Mouse (Mus musculus) heart, embryonic 11.5 days (tissue): Measurements from ENCODE around the gene Oas1e. TPM values are rescaled to one million over a fixed set of nuclear protein-coding genes. Genes with fewer than 3 reads are reported as not detected.
"Not testable (repeated sequence)": the region's sequence is repeated elsewhere in the genome, so short reads cannot be mapped to it uniquely, and the experiment has no call there.

Source experiments
- ATAC-seq: fragments of 200-750 bp; cut with Nextera tagmentation; replicated peaks from 2 replicates; pipeline ENCODE4 v1.8.0; 2017; ENCODE audit warnings: moderate library complexity; ENCODE audit not compliant: insufficient number of reproducible peaks, low FRiP score, low TSS enrichment
- H3K27ac ChIP-seq: fragments of 300-500 bp; sonication (generic); 2 replicates; pipeline ENCODE4 v1.5.1; 2014; ENCODE audit warnings: mild to moderate bottlenecking, low read depth, low read length
- H3K27me3 ChIP-seq: fragments of 300-500 bp; sonication (generic); 2 replicates; pipeline ENCODE4 v1.6.1; 2014; ENCODE audit warnings: mild to moderate bottlenecking, low read length, mixed read lengths; ENCODE audit not compliant: control insufficient read depth, insufficient read depth
- H3K36me3 ChIP-seq: fragments of 300-500 bp; sonication (generic); 2 replicates; pipeline ENCODE4 v1.6.1; 2014; ENCODE audit warnings: mild to moderate bottlenecking, low read length, moderate library complexity, mixed read lengths; ENCODE audit not compliant: control insufficient read depth, insufficient read depth
- H3K4me1 ChIP-seq: fragments of 300-500 bp; sonication (generic); 2 replicates; pipeline ENCODE4 v1.6.1; 2014; ENCODE audit warnings: low read length; ENCODE audit not compliant: control insufficient read depth, insufficient read depth
- H3K4me2 ChIP-seq: fragments of 300-500 bp; sonication (generic); 2 replicates; pipeline ENCODE4 v1.6.1; 2014; ENCODE audit warnings: mild to moderate bottlenecking, moderate library complexity
- H3K4me3 ChIP-seq: fragments of 300-500 bp; sonication (generic); 2 replicates; pipeline ENCODE4 v1.5.1; 2014; ENCODE audit warnings: low read depth, low read length
- H3K9ac ChIP-seq: fragments of 300-500 bp; sonication (generic); 2 replicates; pipeline ENCODE4 v1.6.1; 2014; ENCODE audit warnings: mild to moderate bottlenecking, low read depth, low read length, moderate library complexity
- H3K9me3 ChIP-seq: fragments of 300-500 bp; sonication (generic); replicated peaks from 2 replicates; pipeline ENCODE4 v1.6.1; 2016; ENCODE audit warnings: low read length; ENCODE audit not compliant: control insufficient read depth
- WGBS: fragments of 180-500 bp; shearing (Covaris S2); extraction: QIAGEN DNeasy Blood & Tissue Kit; methylation state at CpG from one replicate; pipeline ENCODE4 v1.1.7; 2014; ENCODE audit not compliant: insufficient replicate concordance; 5-methylcytosine and 5-hydroxymethylcytosine counted together
- polyA plus RNA-seq: library from polyadenylated mRNA; unstranded; fragments of >200 nt; fragmentation: Nextera tagmentation; extraction: Ambion mirVana; gene quantifications from 2 replicates; pipeline ENCODE4 v1.2.1, GENCODE M21; 2014

The Oas1e gene
- not detected in 2 replicates for polyA plus RNA-seq

DNA sequence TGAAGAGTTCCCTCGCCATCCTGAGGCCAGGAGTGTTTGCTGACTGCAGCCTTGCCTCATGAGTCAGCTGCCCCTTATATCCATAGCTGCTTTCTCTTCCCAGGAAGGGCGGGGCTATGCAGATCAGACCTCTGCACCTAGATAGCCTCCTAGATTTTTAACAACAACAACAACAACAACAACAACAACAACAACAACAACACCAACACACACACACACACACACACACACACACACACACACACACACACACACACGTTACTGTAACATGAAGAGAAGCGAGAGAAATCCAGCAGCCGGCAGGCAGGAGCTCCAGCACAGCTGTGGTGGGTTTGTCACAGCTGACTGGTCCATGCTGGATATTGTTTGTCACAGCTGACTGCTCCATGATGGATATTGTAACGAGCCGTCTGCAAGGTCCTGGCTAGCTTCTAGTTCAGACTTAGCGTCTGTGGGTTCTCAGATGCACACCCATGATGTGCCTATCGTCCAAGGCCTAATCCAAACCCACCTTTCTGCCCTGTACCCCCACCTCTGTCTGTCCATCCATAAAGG is at the start of gene Oas1e:
TSS of gene Oas1e (minus strand) at position 51 of the 555 bp plus-strand sequence.
- H3K9ac ChIP-seq, H3K27me3 ChIP-seq, H3K27ac ChIP-seq, ATAC-seq, H3K4me3 ChIP-seq, H3K4me1 ChIP-seq, H3K36me3 ChIP-seq, H3K9me3 ChIP-seq, H3K4me2 ChIP-seq: not testable (repeated sequence)
- 64% methylated on average over 9 of the region's 9 CpGs for WGBS

DNA sequence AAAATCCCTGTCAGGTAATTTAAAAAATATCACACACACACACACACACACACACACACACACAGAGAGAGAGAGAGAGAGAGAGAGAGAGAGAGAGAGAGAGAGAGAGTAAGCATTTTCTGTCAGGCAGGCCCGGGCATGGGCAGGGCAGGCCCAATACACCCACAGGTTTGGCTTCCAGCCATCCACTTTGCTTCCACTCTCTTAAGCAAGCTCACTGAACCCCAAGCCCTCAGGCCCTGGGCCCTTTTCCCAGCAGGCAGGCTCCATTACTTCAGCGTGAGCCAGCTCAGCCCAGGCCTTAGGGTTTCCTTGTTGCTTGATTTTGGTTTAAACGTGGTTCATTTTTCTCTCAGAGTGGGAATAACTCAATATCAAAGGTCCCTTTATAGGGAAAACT is 49.4 kb upstream of the Oas1e start:
- Histone ChIP-seq H3K27ac (no peak overlapping the region), H3K4me1 (no peaks in the 10 kb centered on the region), H3K9ac (no peak overlapping the region), H3K27me3 (no peaks in the 10 kb centered on the region; the same call in 1 of the 2 replicates), H3K9me3 (no peaks in the 10 kb centered on the region), H3K4me2 (no peak overlapping the region), H3K4me3 (no peak overlapping the region), H3K36me3 (no peaks in the 10 kb centered on the region)
- WGBS: 76% methylated on average over 3 of the region's 3 CpGs
- ATAC-seq: no peak

DNA sequence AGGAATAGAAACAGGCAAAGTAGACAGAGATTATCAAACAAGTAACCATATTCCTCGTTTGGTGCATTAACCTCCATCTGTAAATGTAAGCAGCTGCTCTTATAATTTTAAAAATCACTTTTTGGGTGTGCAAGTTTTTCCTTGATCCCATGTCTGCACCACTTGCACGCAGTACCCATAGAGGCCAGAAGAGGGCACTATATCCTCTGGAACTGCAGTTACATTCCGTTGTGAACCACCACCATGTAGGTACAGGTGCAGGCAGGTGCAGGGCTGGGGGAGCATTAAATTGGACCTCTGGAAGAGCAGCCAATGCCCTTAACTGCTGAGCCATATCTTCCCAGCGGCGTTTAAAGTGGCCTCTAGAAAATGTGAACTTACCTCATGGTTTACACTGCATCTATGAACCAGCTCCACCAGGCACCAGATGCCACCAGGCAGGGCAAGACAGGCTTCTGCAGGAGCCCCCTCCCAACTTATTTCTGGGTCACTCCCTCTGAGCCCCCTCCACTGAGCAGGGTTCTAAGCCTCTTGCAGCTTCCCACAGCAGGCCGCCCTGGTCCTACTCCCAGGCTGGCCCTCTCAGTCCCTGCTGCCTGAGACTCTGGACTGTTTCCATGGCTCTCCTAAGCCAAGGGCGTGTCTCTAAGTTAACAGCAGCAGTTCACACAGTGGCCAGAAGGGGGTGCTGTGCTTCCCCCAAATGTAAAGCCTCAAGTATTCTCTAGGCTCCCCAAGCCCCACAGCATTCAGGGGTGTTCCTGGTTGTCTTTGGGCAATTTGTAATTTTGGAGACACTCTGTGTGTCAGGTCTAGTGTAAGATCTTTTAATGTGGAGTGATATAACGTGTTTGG is 41.6 kb upstream of the Oas1e start:
- ATAC-seq: no peak
- H3K4me1 ChIP-seq: no peaks in the 10 kb centered on the region
- H3K36me3 ChIP-seq: no peaks in the 10 kb centered on the region
- H3K4me3 ChIP-seq: no peak overlapping the region
- H3K9ac ChIP-seq: no peak overlapping the region
- H3K9me3 ChIP-seq: no peaks in the 10 kb centered on the region
- 6% methylated on average over 8 of the region's 8 CpGs for WGBS
- no peak overlapping the region for H3K4me2 ChIP-seq
- no peak overlapping the region for H3K27ac ChIP-seq
- H3K27me3 ChIP-seq: peaks cover 10% of the 10 kb centered on the region

DNA sequence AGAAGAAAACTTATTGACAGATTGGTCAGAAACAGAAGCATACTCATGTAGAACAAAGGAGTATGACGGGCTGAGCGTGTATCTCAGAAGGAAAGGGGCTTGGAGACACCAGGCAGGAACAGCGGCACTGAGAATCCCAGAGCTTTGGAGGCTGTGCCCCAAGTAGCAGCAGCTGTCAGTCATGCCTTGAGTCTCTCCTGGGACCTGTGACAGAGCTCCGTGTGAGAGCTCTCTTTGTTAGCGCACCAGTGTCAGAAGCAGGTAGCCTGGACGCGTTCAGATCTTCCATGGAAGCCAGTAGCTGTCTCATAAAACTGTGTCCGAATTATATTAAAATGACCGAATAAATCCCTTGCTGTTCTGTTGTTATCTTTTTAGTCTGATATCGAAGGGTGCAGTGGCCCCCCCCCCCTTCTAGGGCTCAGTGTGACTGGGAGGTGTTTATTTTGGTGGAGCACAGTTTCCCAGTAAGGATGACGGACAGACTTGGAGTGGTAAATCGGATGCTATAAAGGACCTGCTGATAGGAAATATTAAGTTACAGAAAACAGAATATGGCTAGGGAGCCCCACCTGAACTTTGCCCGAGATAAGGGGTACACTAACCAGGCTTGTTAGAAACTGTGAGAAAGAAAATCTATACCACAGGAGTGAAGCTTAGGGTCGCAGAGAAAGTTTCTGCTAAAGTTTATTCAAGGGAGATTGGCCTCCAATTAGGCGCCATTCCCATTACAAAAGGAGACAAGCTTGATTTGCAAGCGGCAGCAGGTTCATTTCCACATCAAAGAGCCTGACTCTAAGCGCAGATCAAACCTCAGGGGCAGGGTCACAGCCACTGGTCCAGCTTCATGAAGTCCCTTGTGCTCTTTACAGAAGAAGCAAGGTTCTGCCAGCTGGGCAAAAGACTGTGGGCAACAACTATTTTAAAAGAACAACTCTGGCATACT is 38.3 kb upstream of the Oas1e start:
- Histone ChIP-seq H3K27ac (no peak overlapping the region), H3K9me3 (no peaks in the 10 kb centered on the region), H3K36me3 (no peaks in the 10 kb centered on the region), H3K27me3 (peaks cover 10% of the 10 kb centered on the region; the same call in 1 of the 2 replicates), H3K4me2 (no peak overlapping the region), H3K4me3 (no peak overlapping the region), H3K4me1 (no peaks in the 10 kb centered on the region), H3K9ac (no peak overlapping the region)
- WGBS: 18% methylated on average over 17 of the region's 17 CpGs
- no peak for ATAC-seq

DNA sequence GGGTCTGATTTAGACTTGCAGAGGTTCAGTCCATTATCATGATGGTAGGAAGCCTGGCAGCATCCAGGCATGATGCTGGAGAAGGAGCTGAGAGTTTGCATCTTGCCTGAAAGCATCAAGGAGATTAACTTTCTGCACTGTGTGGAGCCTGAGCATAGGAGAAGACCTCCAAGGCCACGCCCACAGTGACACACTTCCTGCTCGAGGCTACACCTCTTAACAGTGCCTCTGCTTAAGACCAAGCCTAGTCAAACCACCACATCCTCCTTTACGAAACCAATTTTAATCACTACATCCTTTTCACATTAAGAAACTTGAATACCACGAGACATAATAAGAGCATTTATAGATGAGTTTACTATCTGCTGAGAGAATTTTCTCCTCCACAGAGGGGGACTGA is 35.7 kb upstream of the Oas1e start:
- H3K27ac ChIP-seq: no peak overlapping the region
- 72% methylated on average over 4 of the region's 4 CpGs for WGBS
- no peak for ATAC-seq

DNA sequence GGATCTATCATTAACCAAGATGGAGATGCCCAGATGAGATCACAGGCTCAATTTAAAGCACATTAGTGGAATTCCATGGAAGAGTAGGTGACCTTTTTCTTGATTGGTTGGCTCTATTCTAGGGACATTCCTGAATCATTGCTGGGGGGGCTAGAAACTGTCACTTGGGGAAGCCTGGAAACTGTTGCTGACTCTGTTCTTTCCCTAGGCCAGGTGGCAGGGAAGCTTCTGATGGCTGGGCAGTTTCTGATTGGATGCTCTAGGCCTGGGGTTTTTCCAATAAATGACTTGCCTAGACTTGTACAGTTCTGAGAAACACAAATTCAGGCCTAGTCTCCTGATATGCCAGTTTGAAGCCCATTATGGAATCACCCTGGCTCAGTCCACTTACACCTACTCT is 23.7 kb upstream of the Oas1e start:
- H3K36me3 ChIP-seq: no peaks in the 10 kb centered on the region
- H3K4me1 ChIP-seq: no peaks in the 10 kb centered on the region
- H3K4me2 ChIP-seq: no peak overlapping the region
- no peak overlapping the region for H3K4me3 ChIP-seq
- no peak for ATAC-seq
- H3K27ac ChIP-seq: no peak overlapping the region
- H3K27me3 ChIP-seq: no peaks in the 10 kb centered on the region
- H3K9me3 ChIP-seq: 0 out of 2 replicates have a peak, but pooled peaks cover 2% of the 10 kb centered on the region
- no peak overlapping the region for H3K9ac ChIP-seq

More for the DNA sequence above, 35.7 kb upstream of the Oas1e start:
- H3K9ac ChIP-seq: no peak overlapping the region
- no peak overlapping the region for H3K4me2 ChIP-seq
- H3K36me3 ChIP-seq: no peaks in the 10 kb centered on the region
- no peaks in the 10 kb centered on the region for H3K4me1 ChIP-seq
- H3K9me3 ChIP-seq: no peaks in the 10 kb centered on the region
- no peak overlapping the region for H3K4me3 ChIP-seq
- peaks cover 10% of the 10 kb centered on the region; the same call in 1 of the 2 replicates for H3K27me3 ChIP-seq

DNA sequence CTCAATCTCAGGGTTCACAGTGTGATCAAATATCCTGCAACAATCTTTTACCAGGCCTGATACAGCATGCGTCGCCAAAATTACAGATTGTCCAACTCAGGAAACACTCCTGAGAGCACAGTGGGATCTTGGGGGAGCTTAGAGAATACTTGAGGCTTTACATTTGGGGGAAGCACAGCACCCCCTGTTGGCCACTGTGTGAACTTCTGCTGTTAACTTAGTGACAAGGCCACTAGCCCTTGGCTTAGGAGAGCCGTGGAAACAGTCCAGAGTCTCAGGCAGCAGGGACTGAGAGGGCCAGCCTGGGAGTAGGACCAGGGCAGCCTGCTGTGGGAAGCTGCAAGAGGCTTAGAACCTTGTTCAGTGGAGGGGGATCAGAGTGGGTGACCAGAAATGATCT is 20.6 kb upstream of the Oas1e start:
- no peak for ATAC-seq
- Histone ChIP-seq H3K9me3 (0 out of 2 replicates have a peak, but pooled peaks cover 2% of the 10 kb centered on the region), H3K4me2 (no peak overlapping the region), H3K27ac (no peak overlapping the region), H3K4me3 (no peak overlapping the region), H3K9ac (no peak overlapping the region), H3K36me3 (no peaks in the 10 kb centered on the region), H3K27me3 (no peaks in the 10 kb centered on the region), H3K4me1 (0 out of 2 replicates have a peak, but pooled peaks cover 3% of the 10 kb centered on the region)
- WGBS: 60% methylated on average over 3 of the region's 3 CpGs

DNA sequence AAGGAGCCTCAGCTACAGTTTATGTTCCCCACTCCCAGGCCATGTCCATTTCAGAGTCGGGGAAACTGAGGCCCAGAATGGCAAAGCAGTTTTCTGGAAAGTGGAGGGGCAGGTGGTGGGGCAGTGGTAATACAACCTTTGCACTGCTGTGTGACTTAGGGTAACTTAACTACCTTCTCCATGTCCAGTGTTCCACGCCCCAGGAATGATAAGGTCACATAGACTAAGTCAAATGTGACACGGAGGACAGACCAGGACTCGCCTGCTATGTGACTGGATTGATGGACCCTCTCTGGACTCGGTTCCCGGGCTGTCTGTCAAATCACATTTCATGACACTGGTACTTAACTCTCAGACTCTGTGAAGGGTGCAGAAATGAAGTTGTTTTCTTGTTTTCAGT is 17.7 kb upstream of the Oas1e start:
- 0 out of 2 replicates have a peak, but pooled peaks cover 3% of the 10 kb centered on the region for H3K4me1 ChIP-seq
- no peak overlapping the region for H3K9ac ChIP-seq
- H3K9me3 ChIP-seq: no peaks in the 10 kb centered on the region
- ATAC-seq: no peak
- no peaks in the 10 kb centered on the region for H3K36me3 ChIP-seq
- no peak overlapping the region for H3K27ac ChIP-seq
- 67% methylated on average over 6 of the region's 6 CpGs for WGBS
- no peaks in the 10 kb centered on the region for H3K27me3 ChIP-seq
- peak overlapping the region; percentile 32; the same call in 1 of the 2 replicates for H3K4me3 ChIP-seq
- H3K4me2 ChIP-seq: peak overlapping the region; percentile 61
